Mouse (Mus musculus) heart, postnatal 14 days (tissue): Measurements from ENCODE around the gene Tctn1. TPM values are rescaled to one million over a fixed set of nuclear protein-coding genes. Genes with fewer than 3 reads are reported as not detected.
A peak's percentile ranks its signal among the peaks of the same experiment; 100 is the strongest.

Experiments
- DNase-seq, 2 experiments: peaks; one replicate each; pipeline ENCODE4 v3.0.0; 2021 to 2022
- intact Hi-C: fragments of 180-260 bp; cut with DNase I; formaldehyde crosslinking; loops from one replicate; pipeline ENCODE4 v1.15.1; 2025
- long read RNA-seq, 2 experiments: library from polyadenylated mRNA; stranded (forward); transcript quantifications; one replicate each; pipeline ENCODE4 v2.0.0; 2021
- total RNA-seq, 2 experiments: library from RNA; stranded (reverse); gene quantifications; 2 replicates each; pipeline ENCODE4 v1.2.3; 2021

Gene Tctn1
- total RNA-seq: 1 to 10 TPM; 5.2 to 6.7 TPM
- long read RNA-seq, experiment 1, partial matches to known transcripts: 0 of 1 reads
- long read RNA-seq, experiment 1, other reads (novel, unspliced or antisense): 1 of 1 reads
- long read RNA-seq, experiment 2: 0 reads

- intact Hi-C loops: loop anchor here (5.0 kb wide), 1 partner anchor 132 kb away; no protein-coding TSS in a partner anchor
- peak; percentile 90 to 91 for DNase-seq
These were observed at the start of gene Tctn1 for GRCm38 (mm10) chr5:122263933-122264905. Gene Tctn1, minus strand, starts transcription at chr5:122264460.

GRCm38 (mm10) chr5:122312942-122313684 is 48.9 kb upstream of the Tctn1 start:
- intact Hi-C loops: no loop called here

GRCm38 (mm10) chr5:122312346-122312745 is 48.1 kb upstream of the Tctn1 start:
- intact Hi-C loops: no loop called here

More at GRCm38 (mm10) chr5:122312942-122313684, 48.9 kb upstream of the Tctn1 start:
- DNase-seq: no peak

GRCm38 (mm10) chr5:122311692-122312091 is 47.4 kb upstream of the Tctn1 start:
- intact Hi-C loops: no loop called here
- no peak for DNase-seq

More at GRCm38 (mm10) chr5:122312346-122312745, 48.1 kb upstream of the Tctn1 start:
- no peak for DNase-seq

GRCm38 (mm10) chr5:122310699-122311098 is 46.4 kb upstream of the Tctn1 start:
- intact Hi-C loops: no loop called here
- DNase-seq: no peak

- intact Hi-C loops: no loop called here
- no peak for DNase-seq
These were observed 42.3 kb upstream of the Tctn1 start for GRCm38 (mm10) chr5:122306536-122306935.

- intact Hi-C loops: no loop called here
- no peak for DNase-seq
These were observed 41.2 kb upstream of the Tctn1 start for GRCm38 (mm10) chr5:122305472-122305871.

- DNase-seq: no peak
- intact Hi-C loops: no loop called here
These were observed 40.3 kb upstream of the Tctn1 start for GRCm38 (mm10) chr5:122304541-122304940.

- intact Hi-C loops: no loop called here
- no peak for DNase-seq
These were observed 39.7 kb upstream of the Tctn1 start for GRCm38 (mm10) chr5:122303937-122304336.

GRCm38 (mm10) chr5:122302810-122303745 is 38.8 kb upstream of the Tctn1 start:
- no peak for DNase-seq
- intact Hi-C loops: no loop called here

GRCm38 (mm10) chr5:122300071-122300518 is 35.8 kb upstream of the Tctn1 start:
- no peak for DNase-seq
- intact Hi-C loops: no loop called here

- DNase-seq: no peak
- intact Hi-C loops: no loop called here
These were observed 31.1 kb upstream of the Tctn1 start for GRCm38 (mm10) chr5:122295113-122295935.

GRCm38 (mm10) chr5:122294219-122294735 is 30.0 kb upstream of the Tctn1 start:
- DNase-seq: no peak
- intact Hi-C loops: no loop called here

- no peak for DNase-seq
- intact Hi-C loops: no loop called here
These were observed 28.9 kb upstream of the Tctn1 start for GRCm38 (mm10) chr5:122293131-122293530.

GRCm38 (mm10) chr5:122291553-122292339 is 27.5 kb upstream of the Tctn1 start:
- no peak for DNase-seq
- intact Hi-C loops: no loop called here

GRCm38 (mm10) chr5:122291149-122291548 is 26.9 kb upstream of the Tctn1 start:
- intact Hi-C loops: no loop called here
- DNase-seq: no peak

- DNase-seq: no peak
- intact Hi-C loops: no loop called here
These were observed 24.0 kb upstream of the Tctn1 start for GRCm38 (mm10) chr5:122288147-122288811.
